Mouse (Mus musculus): ENCODE data around the gene Rcc1l. TPM values are rescaled to one million over a fixed set of nuclear protein-coding genes. Genes with fewer than 3 reads are reported as not detected.

Gene Rcc1l
- polyA plus RNA-seq, 1 experiment: 19.3 TPM

GRCm38 (mm10) chr5:134151895-134152294, 24.7 kb downstream of the Rcc1l start:
- H3K27me3 ChIP-seq (replicated peaks; ENCODE audit: control insufficient read depth, insufficient read depth, low read length): no peaks in the 10 kb centered on the region
- DNase-seq: no peak
- no peaks in the 10 kb centered on the region for H3K36me3 ChIP-seq (ENCODE audit: control insufficient read depth, insufficient read depth, low read length)
- H3K4me1 ChIP-seq (ENCODE audit: control insufficient read depth, insufficient read depth, low read length): no peaks in the 10 kb centered on the region
- H3K27ac ChIP-seq (ENCODE audit: insufficient read depth, low read depth, low read length): no peak overlapping the region
- H3K4me3 ChIP-seq (ENCODE audit: insufficient read depth, low read depth, low read length): no peak overlapping the region
- WGBS: 84% methylated on average over 11 of the region's 11 CpGs
- TF ChIP-seq POLR2A (IDR thresholded peaks at IDR 0.05; ENCODE audit: low read depth, low read length): no peak
- no peak for TF ChIP-seq CTCF (conservative IDR thresholded peaks at IDR 0.05; ENCODE audit: insufficient read depth, insufficient read length, low read depth, low read length)

DNA sequence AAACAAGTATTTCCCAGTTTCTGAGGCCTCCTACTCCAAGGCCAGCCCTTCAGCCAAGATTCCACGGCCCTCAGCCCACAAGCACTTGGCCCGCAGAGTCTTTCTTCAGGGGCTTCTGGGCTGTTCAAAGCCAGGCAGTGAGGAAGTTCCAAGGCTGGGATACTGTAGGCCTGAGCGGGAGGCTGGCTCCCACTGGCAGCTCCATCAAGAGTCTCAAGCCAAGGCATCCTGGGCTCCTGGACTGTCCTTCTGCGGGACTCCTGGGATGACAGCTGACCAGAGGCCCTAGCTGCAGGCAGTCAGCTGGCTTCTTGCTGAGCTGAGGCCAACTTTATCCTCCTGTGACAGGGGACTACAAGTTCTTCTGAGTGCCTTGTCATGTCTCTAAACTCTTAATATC, 28.4 kb downstream of the Rcc1l start:
- H3K27ac ChIP-seq (ENCODE audit: insufficient read depth, low read depth, low read length): no peak overlapping the region
- DNase-seq: no peak
- TF ChIP-seq POLR2A (IDR thresholded peaks at IDR 0.05; ENCODE audit: low read depth, low read length): no peak
- no peak for TF ChIP-seq CTCF (conservative IDR thresholded peaks at IDR 0.05; ENCODE audit: insufficient read depth, insufficient read length, low read depth, low read length)

DNA sequence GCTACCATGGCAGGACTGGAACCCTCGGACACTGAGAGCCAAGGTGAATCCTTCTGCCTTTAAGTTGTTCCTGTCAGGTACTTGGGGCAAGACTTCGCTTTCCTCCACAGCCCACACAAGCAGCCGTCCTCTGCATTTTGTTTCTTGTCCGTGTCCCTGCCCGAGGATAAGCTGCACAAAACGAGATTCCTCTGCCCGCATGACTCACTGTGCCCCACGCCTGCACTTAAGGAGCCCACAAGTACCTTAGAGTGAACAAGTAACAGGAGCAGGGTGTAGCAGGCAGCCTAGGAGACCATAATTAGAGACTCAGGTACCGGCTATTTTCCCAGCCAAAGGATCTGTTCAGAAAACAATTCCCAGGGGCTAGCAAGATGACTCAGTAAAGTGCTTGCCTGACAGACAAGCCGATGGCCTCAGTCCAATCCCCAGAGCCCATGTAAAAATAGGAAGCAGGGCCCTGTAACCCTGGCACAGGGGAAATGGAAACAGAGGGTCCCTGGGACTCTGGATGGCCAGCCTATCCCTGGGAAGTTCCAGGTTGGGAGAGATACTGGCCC, 29.3 kb downstream of the Rcc1l start:
- Histone ChIP-seq H3K36me3 (ENCODE audit: control insufficient read depth, insufficient read depth, low read length) (no peaks in the 10 kb centered on the region; the same call in 1 of the 2 replicates), H3K4me1 (ENCODE audit: control insufficient read depth, insufficient read depth, low read length) (no peaks in the 10 kb centered on the region), H3K27me3 (replicated peaks; ENCODE audit: control insufficient read depth, insufficient read depth, low read length) (no peaks in the 10 kb centered on the region), H3K27ac (ENCODE audit: insufficient read depth, low read depth, low read length) (no peak overlapping the region), H3K4me3 (ENCODE audit: insufficient read depth, low read depth, low read length) (no peak overlapping the region)
- TF ChIP-seq CTCF (conservative IDR thresholded peaks at IDR 0.05; ENCODE audit: insufficient read depth, insufficient read length, low read depth, low read length) (no peak), POLR2A (IDR thresholded peaks at IDR 0.05; ENCODE audit: low read depth, low read length) (no peak)
- DNase-seq: no peak
- 87% methylated on average over 10 of the region's 10 CpGs for WGBS

More for the DNA sequence above, 28.4 kb downstream of the Rcc1l start:
- no peaks in the 10 kb centered on the region; the same call in 1 of the 2 replicates for H3K36me3 ChIP-seq (ENCODE audit: control insufficient read depth, insufficient read depth, low read length)
- H3K4me1 ChIP-seq (ENCODE audit: control insufficient read depth, insufficient read depth, low read length): no peaks in the 10 kb centered on the region
- WGBS: 75% methylated on average over 4 of the region's 4 CpGs
- no peak overlapping the region for H3K4me3 ChIP-seq (ENCODE audit: insufficient read depth, low read depth, low read length)
- no peaks in the 10 kb centered on the region for H3K27me3 ChIP-seq (replicated peaks; ENCODE audit: control insufficient read depth, insufficient read depth, low read length)

DNA sequence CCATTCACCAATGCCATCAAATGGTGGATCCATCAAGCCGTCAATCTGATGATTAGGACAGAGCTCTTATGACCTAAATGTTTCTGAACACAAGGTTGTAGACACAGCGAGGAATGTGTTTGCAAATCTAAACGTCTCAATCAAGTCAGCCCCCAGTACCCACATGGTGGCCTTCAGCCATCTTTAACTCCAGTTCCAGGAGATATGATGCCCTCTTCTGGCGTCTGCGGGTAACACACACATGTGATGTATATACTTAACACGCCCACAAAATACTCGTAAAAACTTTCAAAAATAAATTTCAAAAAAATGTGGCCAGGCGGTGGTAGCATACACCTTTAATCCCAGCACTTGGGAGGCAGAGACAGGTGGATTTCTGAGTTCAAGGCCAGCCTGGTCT, 31.6 kb downstream of the Rcc1l start:
- H3K36me3 ChIP-seq (ENCODE audit: control insufficient read depth, insufficient read depth, low read length): no peaks in the 10 kb centered on the region; the same call in 1 of the 2 replicates
- no peak for DNase-seq
- WGBS: 96% methylated on average over 8 of the region's 8 CpGs

GRCm38 (mm10) chr5:134142381-134142780, 34.2 kb downstream of the Rcc1l start:
- no peak for TF ChIP-seq POLR2A (IDR thresholded peaks at IDR 0.05; ENCODE audit: low read depth, low read length)
- Histone ChIP-seq H3K4me1 (ENCODE audit: control insufficient read depth, insufficient read depth, low read length) (no peaks in the 10 kb centered on the region), H3K4me3 (ENCODE audit: insufficient read depth, low read depth, low read length) (no peak overlapping the region), H3K36me3 (ENCODE audit: control insufficient read depth, insufficient read depth, low read length) (no peaks in the 10 kb centered on the region; the same call in 1 of the 2 replicates), H3K27ac (ENCODE audit: insufficient read depth, low read depth, low read length) (no peak overlapping the region), H3K27me3 (replicated peaks; ENCODE audit: control insufficient read depth, insufficient read depth, low read length) (no peaks in the 10 kb centered on the region)
- DNase-seq: no peak
- WGBS: 92% methylated on average over 11 of the region's 11 CpGs

More for the DNA sequence above, 31.6 kb downstream of the Rcc1l start:
- no peaks in the 10 kb centered on the region for H3K4me1 ChIP-seq (ENCODE audit: control insufficient read depth, insufficient read depth, low read length)
- no peak overlapping the region for H3K4me3 ChIP-seq (ENCODE audit: insufficient read depth, low read depth, low read length)
- TF ChIP-seq POLR2A (IDR thresholded peaks at IDR 0.05; ENCODE audit: low read depth, low read length): no peak
- TF ChIP-seq CTCF (conservative IDR thresholded peaks at IDR 0.05; ENCODE audit: insufficient read depth, insufficient read length, low read depth, low read length): no peak
- H3K27me3 ChIP-seq (replicated peaks; ENCODE audit: control insufficient read depth, insufficient read depth, low read length): no peaks in the 10 kb centered on the region
- H3K27ac ChIP-seq (ENCODE audit: insufficient read depth, low read depth, low read length): no peak overlapping the region

GRCm38 (mm10) chr5:134141236-134141635, 35.3 kb downstream of the Rcc1l start:
- TF ChIP-seq CTCF (conservative IDR thresholded peaks at IDR 0.05; ENCODE audit: insufficient read depth, insufficient read length, low read depth, low read length) (no peak), POLR2A (IDR thresholded peaks at IDR 0.05; ENCODE audit: low read depth, low read length) (no peak)

DNA sequence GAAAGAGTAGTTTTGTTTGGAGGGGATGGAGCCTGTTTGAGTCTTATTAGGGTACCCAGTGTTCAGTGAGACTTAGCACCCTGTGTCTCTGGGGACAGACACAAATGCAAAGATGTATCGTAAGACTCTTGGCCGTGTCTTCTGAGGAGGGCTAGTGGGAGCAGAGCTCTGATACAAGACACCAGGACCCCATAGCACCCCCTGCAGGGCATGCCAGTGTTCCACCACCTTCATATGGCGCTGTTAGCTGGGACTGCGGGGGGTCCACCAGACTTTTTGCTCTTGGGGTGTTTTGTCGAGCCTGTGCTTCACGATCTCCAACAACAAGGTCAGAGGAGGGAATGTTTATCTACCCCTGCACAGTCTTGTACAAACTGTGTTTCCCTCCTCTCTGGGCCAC, 37.1 kb downstream of the Rcc1l start:
- H3K4me3 ChIP-seq (ENCODE audit: insufficient read depth, low read depth, low read length): no peak overlapping the region
- H3K36me3 ChIP-seq (ENCODE audit: control insufficient read depth, insufficient read depth, low read length): peaks cover 1% of the 10 kb centered on the region; the same call in 1 of the 2 replicates
- H3K4me1 ChIP-seq (ENCODE audit: control insufficient read depth, insufficient read depth, low read length): no peaks in the 10 kb centered on the region
- H3K27me3 ChIP-seq (replicated peaks; ENCODE audit: control insufficient read depth, insufficient read depth, low read length): no peaks in the 10 kb centered on the region
- WGBS: 73% methylated on average over 6 of the region's 6 CpGs
- H3K27ac ChIP-seq (ENCODE audit: insufficient read depth, low read depth, low read length): no peak overlapping the region
- no peak for DNase-seq
- TF ChIP-seq CTCF (conservative IDR thresholded peaks at IDR 0.05; ENCODE audit: insufficient read depth, insufficient read length, low read depth, low read length) (no peak), POLR2A (IDR thresholded peaks at IDR 0.05; ENCODE audit: low read depth, low read length) (no peak)

More at GRCm38 (mm10) chr5:134141236-134141635, 35.3 kb downstream of the Rcc1l start:
- Histone ChIP-seq H3K4me1 (ENCODE audit: control insufficient read depth, insufficient read depth, low read length) (no peaks in the 10 kb centered on the region), H3K4me3 (ENCODE audit: insufficient read depth, low read depth, low read length) (no peak overlapping the region), H3K27ac (ENCODE audit: insufficient read depth, low read depth, low read length) (no peak overlapping the region), H3K36me3 (ENCODE audit: control insufficient read depth, insufficient read depth, low read length) (no peaks in the 10 kb centered on the region; the same call in 1 of the 2 replicates), H3K27me3 (replicated peaks; ENCODE audit: control insufficient read depth, insufficient read depth, low read length) (no peaks in the 10 kb centered on the region)
- DNase-seq: no peak
- WGBS: 79% methylated on average over 7 of the region's 7 CpGs
